Comparison of ENCODE assay signal across 16 mouse cellular contexts in genomic region chr10:34532507-34532906, GRCm38 (mm10). TPM values are rescaled to one million over a fixed set of nuclear protein-coding genes. Genes with fewer than 3 reads are reported as not detected.
DNase-seq lines count a peak whose midpoint lies in the region; ATAC-seq and TF ChIP-seq lines count a peak whose summit lies in the region.
"Had no signal": no experiment of that assay in that cellular context is flagged by ENCODE, and none has a peak within 500 bp of the region (broad histone marks: within the 10 kb centered on the region; RNA-seq: fewer than 3 reads in every experiment).

No protein-coding gene starts in this region.

- ATAC-seq in hindbrain, postnatal 0 days, result no peak
- ATAC-seq in hindbrain, embryonic 13.5 days (ENCODE audit: low FRiP score), result no peak
- no peak for ATAC-seq in intestine, embryonic 15.5 days
- ATAC-seq: intestine, postnatal 0 days had no signal

- H3K4me2 ChIP-seq in hindbrain, postnatal 0 days (ENCODE audit: low read depth, low read length), result no peak overlapping the region
- no peak overlapping the region for H3K4me2 ChIP-seq in hindbrain, embryonic 13.5 days
- H3K4me2 ChIP-seq in intestine, embryonic 15.5 days (replicated peaks), result no peak overlapping the region
- H3K4me2 ChIP-seq: heart, embryonic 15.5 days; limb, embryonic 15.5 days; neural tube, embryonic 13.5 days had no signal

- H3K27me3 ChIP-seq in hindbrain, postnatal 0 days (ENCODE audit: insufficient read depth, low read length), result no peaks in the 10 kb centered on the region
- no peaks in the 10 kb centered on the region for H3K27me3 ChIP-seq in hindbrain, embryonic 13.5 days
- H3K27me3 ChIP-seq in intestine, embryonic 15.5 days (replicated peaks), result no peaks in the 10 kb centered on the region
- H3K27me3 ChIP-seq: heart, embryonic 15.5 days; limb, embryonic 15.5 days; neural tube, embryonic 13.5 days had no signal

- H3K4me3 ChIP-seq in hindbrain, postnatal 0 days (ENCODE audit: low read length), result no peak overlapping the region
- no peak overlapping the region for H3K4me3 ChIP-seq in hindbrain, embryonic 13.5 days
- H3K4me3 ChIP-seq in embryonic fibroblast, embryonic 13.5 days (ENCODE audit: insufficient read depth, low read length), result no peak overlapping the region
- H3K4me3 ChIP-seq in intestine, embryonic 15.5 days (replicated peaks), result no peak overlapping the region
- no peak overlapping the region for H3K4me3 ChIP-seq in layer of hippocampus, adult 2 months
- H3K4me3 ChIP-seq: heart, embryonic 15.5 days; limb, embryonic 15.5 days; neural tube, embryonic 13.5 days had no signal

- no peaks in the 10 kb centered on the region for H3K36me3 ChIP-seq in hindbrain, postnatal 0 days (ENCODE audit: insufficient read depth, low read length)
- no peaks in the 10 kb centered on the region for H3K36me3 ChIP-seq in hindbrain, embryonic 13.5 days
- H3K36me3 ChIP-seq in intestine, embryonic 15.5 days, result no peaks in the 10 kb centered on the region
- H3K36me3 ChIP-seq: heart, embryonic 15.5 days; limb, embryonic 15.5 days; neural tube, embryonic 13.5 days had no signal

- no peak for TF ChIP-seq CTCF in hindbrain, postnatal 0 days (IDR thresholded peaks at IDR 0.05; ENCODE audit: low read depth)
- TF ChIP-seq CTCF in embryonic fibroblast, embryonic 13.5 days (IDR thresholded peaks at IDR 0.05; ENCODE audit: borderline replicate concordance, insufficient read depth, low read length), result no peak
- no peak for TF ChIP-seq CTCF in layer of hippocampus, adult 2 months (conservative IDR thresholded peaks at IDR 0.05)

- no peak overlapping the region for H3K27ac ChIP-seq in hindbrain, postnatal 0 days
- no peak overlapping the region for H3K27ac ChIP-seq in hindbrain, embryonic 13.5 days
- peak overlapping the region; percentile 34; the same call in 1 of the 2 replicates for H3K27ac ChIP-seq in embryonic fibroblast, embryonic 13.5 days (ENCODE audit: insufficient read depth, low read length)
- H3K27ac ChIP-seq in intestine, embryonic 15.5 days, result no peak overlapping the region
- H3K27ac ChIP-seq in layer of hippocampus, adult 2 months, result no peak overlapping the region
- H3K27ac ChIP-seq: heart, embryonic 15.5 days; limb, embryonic 15.5 days; neural tube, embryonic 13.5 days had no signal

- H3K9me3 ChIP-seq in hindbrain, postnatal 0 days (ENCODE audit: low read length), result no peaks in the 10 kb centered on the region
- no peaks in the 10 kb centered on the region for H3K9me3 ChIP-seq in hindbrain, embryonic 13.5 days
- no peaks in the 10 kb centered on the region for H3K9me3 ChIP-seq in intestine, embryonic 15.5 days
- H3K9me3 ChIP-seq: heart, embryonic 15.5 days; limb, embryonic 15.5 days; neural tube, embryonic 13.5 days had no signal

- H3K4me1 ChIP-seq in hindbrain, postnatal 0 days (ENCODE audit: insufficient read depth, low read length), result no peaks in the 10 kb centered on the region
- H3K4me1 ChIP-seq in hindbrain, embryonic 13.5 days (replicated peaks), result no peaks in the 10 kb centered on the region
- no peaks in the 10 kb centered on the region for H3K4me1 ChIP-seq in embryonic fibroblast, embryonic 13.5 days (ENCODE audit: control insufficient read depth, insufficient read depth, low read length)
- no peaks in the 10 kb centered on the region for H3K4me1 ChIP-seq in intestine, embryonic 15.5 days (replicated peaks)
- H3K4me1 ChIP-seq: heart, embryonic 15.5 days; limb, embryonic 15.5 days; neural tube, embryonic 13.5 days had no signal

- DNase-seq in hindbrain, postnatal 0 days (ENCODE audit: low spot score), result peak; percentile 17
- DNase-seq in 3134 (ENCODE audit: extremely low read depth, insufficient read length, low spot score) (peak; percentile 51), NIH3T3 (ENCODE audit: low read depth) (peak; percentile 52)
- no peak for DNase-seq in frontal cortex, postnatal 14 days (ENCODE audit: low spot score in 2 of 2)
- no peak for DNase-seq in layer of hippocampus, adult 2 months (ENCODE audit: low spot score in 2 of 2)
- DNase-seq: cerebellum, adult 8-10 months; gastrocnemius, postnatal 36 days; lung, adult 18-20 months had no signal

- H3K9ac ChIP-seq in hindbrain, postnatal 0 days (replicated peaks; ENCODE audit: low read length), result no peak overlapping the region
- H3K9ac ChIP-seq in hindbrain, embryonic 13.5 days, result no peak overlapping the region
- no peak overlapping the region for H3K9ac ChIP-seq in intestine, embryonic 15.5 days
- H3K9ac ChIP-seq: heart, embryonic 15.5 days; limb, embryonic 15.5 days; neural tube, embryonic 13.5 days had no signal

- 79% methylated on average over 1 of the region's 1 CpGs for WGBS in hindbrain, postnatal 0 days
- 91% methylated on average over 1 of the region's 1 CpGs for WGBS in hindbrain, embryonic 13.5 days
- WGBS in intestine, embryonic 15.5 days, result 81% methylated on average over 1 of the region's 1 CpGs

- no peak for TF ChIP-seq POLR2A in embryonic fibroblast, embryonic 13.5 days (IDR thresholded peaks at IDR 0.05; ENCODE audit: low read depth, low read length)

RNA-seq across cellular contexts. Expression of gene Frk, which starts 49.3 kb away (rescaled TPM):
- total RNA-seq in hindbrain, postnatal 0 days (2014; rRNA removed), result 0.58 and 1.1 TPM in 2 replicates
- 0.63 and 0.74 TPM in 2 replicates for polyA plus RNA-seq in hindbrain, postnatal 0 days (2015; fragmentation: Nextera tagmentation; extraction: Ambion mirVana)
- 0.82 and 1.4 TPM in 2 replicates for polyA plus RNA-seq in hindbrain, embryonic 13.5 days (2015; fragmentation: Nextera tagmentation; extraction: Ambion mirVana)
- 14.0 and 14.3 TPM in 2 replicates for polyA plus RNA-seq in embryonic fibroblast, embryonic 13.5 days (2011; ENCODE audit: insufficient read length, low read depth, missing spikeins)
- 19.9 and 20.3 TPM in 2 replicates for polyA plus RNA-seq in intestine, embryonic 15.5 days (2015; fragmentation: Nextera tagmentation; extraction: Ambion mirVana)
- under 1 TPM; 0.13 to 0.42 TPM for total RNA-seq in layer of hippocampus, adult 2 months (2021)
- total RNA-seq: megakaryocyte-erythroid progenitor cell, adult 5-6 weeks had no signal

Comparison
In these comparisons a context has a peak if more than half of its experiments do, and no peak if none do; other contexts are left out.
1. DNase-seq: peak in hindbrain, postnatal 0 days (single experiment), 3134 (single experiment) and NIH3T3 (single experiment); none in frontal cortex, postnatal 14 days (0 of 2) and layer of hippocampus, adult 2 months (0 of 2).